Mouse (Mus musculus) bone marrow, adult 2 months (tissue): ENCODE data around the gene Anxa9. TPM values are rescaled to one million over a fixed set of nuclear protein-coding genes. Genes with fewer than 3 reads are reported as not detected.

Experiments used
- H3K27ac ChIP-seq: fragments of 200-500 bp; 2 replicates; pipeline ENCODE4 v1.5.1; 2012; ENCODE audit warnings: low read depth, mild to moderate bottlenecking, control low read depth, inconsistent platforms, low read length; ENCODE audit not compliant: control insufficient read depth, poor library complexity, insufficient read depth
- H3K4me1 ChIP-seq: fragments of 200-500 bp; 2 replicates; pipeline ENCODE4 v1.6.1; 2011; ENCODE audit warnings: low read length; ENCODE audit not compliant: control insufficient read depth, insufficient read depth
- H3K4me3 ChIP-seq: fragments of 200-500 bp; replicated peaks from 2 replicates; pipeline ENCODE3; 2011; ENCODE audit warnings: mild to moderate bottlenecking, low read depth, low read length, control low read depth; ENCODE audit not compliant: control insufficient read depth
- CTCF ChIP-seq: fragments of 200-500 bp; IDR thresholded peaks from 2 replicates; pipeline ENCODE4 v1.5.1; 2011; ENCODE audit warnings: low read length, control low read depth; ENCODE audit not compliant: control insufficient read depth, insufficient read depth
- POLR2A ChIP-seq: fragments of 200-500 bp; IDR thresholded peaks from 2 replicates; pipeline ENCODE4 v1.6.1; 2011; ENCODE audit warnings: low read depth, mild to moderate bottlenecking, control low read depth, low read length, borderline replicate concordance; ENCODE audit not compliant: control insufficient read depth
- WGBS: fragments of 180-500 bp; shearing (Covaris S2); methylation state at CpG from one replicate; pipeline ENCODE4 v1.1.7; 2018; 5-methylcytosine and 5-hydroxymethylcytosine counted together
- polyA plus RNA-seq: library from polyadenylated mRNA; stranded (reverse); fragments of >200 nt; gene quantifications from 2 replicates; pipeline ENCODE4 v1.2.4, GENCODE M21; 2011; ENCODE audit warnings: low replicate concordance; ENCODE audit not compliant: missing spikeins, insufficient read depth, insufficient read length

The Anxa9 gene
- polyA plus RNA-seq, 1 experiment: 4.3 TPM

GRCm38 (mm10) chr3:95293537-95293936 lies 13.4 kb downstream of the Anxa9 start:
- Histone ChIP-seq H3K4me3 (no peak overlapping the region), H3K27ac (peak overlapping the region; percentile 79), H3K4me1 (peaks cover 7% of the 10 kb centered on the region; the same call in 1 of the 2 replicates)
- TF ChIP-seq POLR2A (peak; percentile 46; the same call in 1 of the 2 replicates), CTCF (no peak)
- 4% methylated on average over 11 of the region's 11 CpGs for WGBS

GRCm38 (mm10) chr3:95292899-95293298 lies 14.1 kb downstream of the Anxa9 start:
- WGBS: 71% methylated on average over 2 of the region's 2 CpGs
- H3K4me3 ChIP-seq: no peak overlapping the region
- TF ChIP-seq POLR2A (no peak), CTCF (no peak)
- peaks cover 7% of the 10 kb centered on the region; the same call in 1 of the 2 replicates for H3K4me1 ChIP-seq
- peak overlapping the region; percentile 79 for H3K27ac ChIP-seq

- no peak overlapping the region for H3K27ac ChIP-seq
- peaks cover 7% of the 10 kb centered on the region; the same call in 1 of the 2 replicates for H3K4me1 ChIP-seq
- 67% methylated on average over 4 of the region's 4 CpGs for WGBS
- TF ChIP-seq CTCF (no peak), POLR2A (no peak)
- H3K4me3 ChIP-seq: no peak overlapping the region
Observed at GRCm38 (mm10) chr3:95291041-95291440, 15.9 kb downstream of the Anxa9 start.

- Histone ChIP-seq H3K4me3 (no peak overlapping the region), H3K27ac (no peak overlapping the region), H3K4me1 (peaks cover 7% of the 10 kb centered on the region; the same call in 1 of the 2 replicates)
- TF ChIP-seq POLR2A (no peak), CTCF (no peak)
- WGBS: 94% methylated on average over 6 of the region's 6 CpGs
Observed at GRCm38 (mm10) chr3:95290156-95290555, 16.8 kb downstream of the Anxa9 start.

- 88% methylated on average over 4 of the region's 4 CpGs for WGBS
- peaks cover 5% of the 10 kb centered on the region; the same call in 1 of the 2 replicates for H3K4me1 ChIP-seq
- H3K4me3 ChIP-seq: no peak overlapping the region
- no peak overlapping the region for H3K27ac ChIP-seq
- no peak for TF ChIP-seq CTCF
- no peak for TF ChIP-seq POLR2A
Observed at GRCm38 (mm10) chr3:95289419-95289818, 17.6 kb downstream of the Anxa9 start.

GRCm38 (mm10) chr3:95287541-95287940 lies 19.4 kb downstream of the Anxa9 start:
- 90% methylated on average over 3 of the region's 3 CpGs for WGBS
- Histone ChIP-seq H3K27ac (no peak overlapping the region), H3K4me1 (no peaks in the 10 kb centered on the region), H3K4me3 (no peak overlapping the region)
- TF ChIP-seq CTCF: no peak
- no peak for TF ChIP-seq POLR2A

GRCm38 (mm10) chr3:95286510-95286909 lies 20.5 kb downstream of the Anxa9 start:
- WGBS: 62% methylated on average over 7 of the region's 7 CpGs
- H3K4me1 ChIP-seq: no peaks in the 10 kb centered on the region
- TF ChIP-seq CTCF (no peak), POLR2A (no peak)
- H3K4me3 ChIP-seq: no peak overlapping the region
- no peak overlapping the region for H3K27ac ChIP-seq

- TF ChIP-seq POLR2A (no peak), CTCF (no peak)
- Histone ChIP-seq H3K4me1 (no peaks in the 10 kb centered on the region), H3K27ac (no peak overlapping the region), H3K4me3 (no peak overlapping the region)
- 87% methylated on average over 5 of the region's 5 CpGs for WGBS
Observed at GRCm38 (mm10) chr3:95286011-95286410, 21.0 kb downstream of the Anxa9 start.

GRCm38 (mm10) chr3:95285390-95285789 lies 21.6 kb downstream of the Anxa9 start:
- Histone ChIP-seq H3K4me3 (no peak overlapping the region), H3K27ac (no peak overlapping the region), H3K4me1 (no peaks in the 10 kb centered on the region)
- WGBS: 92% methylated on average over 5 of the region's 5 CpGs
- no peak for TF ChIP-seq CTCF
- no peak for TF ChIP-seq POLR2A
